Mouse (Mus musculus) hindlimb bud, embryonic 11.5 days (tissue): Measurements from ENCODE around the gene Ralgds.

ENCODE experiments used
- DNase-seq: peaks from one replicate; pipeline ENCODE4 v3.0.0-alpha.2; 2012; ENCODE audit warnings: low read depth, low spot score; ENCODE audit errors: extremely low spot score

Ralgds gene

DNA sequence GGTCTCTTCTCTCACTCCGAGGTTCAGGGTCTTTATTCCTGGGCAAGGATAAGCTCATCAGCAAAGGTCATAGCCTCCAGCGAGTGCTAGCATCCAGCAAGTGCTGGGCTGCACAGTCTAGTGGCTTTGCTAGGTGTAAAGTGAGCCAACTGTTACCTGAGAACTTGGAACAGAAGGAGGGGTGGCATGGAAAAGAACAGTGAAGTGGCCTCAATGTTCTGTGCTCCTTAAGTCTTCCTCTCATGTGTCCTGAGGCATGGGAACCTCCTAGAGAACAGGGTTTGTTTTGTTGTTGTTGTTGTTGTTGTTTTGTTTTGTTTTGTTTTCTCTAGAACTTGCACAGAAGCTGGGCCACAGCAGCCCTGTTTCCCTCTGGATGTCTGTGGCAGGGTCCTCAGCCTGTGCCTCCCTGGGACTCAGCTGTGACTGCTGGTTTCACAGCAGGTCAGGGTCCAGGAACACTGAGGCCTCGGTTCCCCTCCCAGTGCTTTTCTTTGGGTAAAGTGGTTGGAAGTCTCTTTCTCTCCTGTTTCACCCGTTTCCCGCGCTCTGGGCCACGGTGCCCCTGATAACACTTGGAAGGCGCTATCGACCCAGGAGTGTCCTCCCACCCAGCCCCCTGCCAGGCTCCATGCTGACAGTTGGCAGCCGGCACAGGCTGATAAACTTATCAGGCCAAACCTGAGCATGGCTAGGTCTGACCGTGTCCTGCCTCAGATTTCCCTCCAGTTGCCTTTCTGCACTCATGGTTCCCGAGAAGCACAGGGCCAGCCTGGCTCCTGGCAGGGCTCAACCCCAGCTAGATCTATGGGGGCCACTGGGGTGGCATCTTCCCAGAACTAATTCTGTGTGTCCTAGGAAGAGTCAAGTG is 89.0 kb downstream of the Ralgds start:
- DNase-seq = no peak
